Mouse (Mus musculus) gastrocnemius, postnatal 4 days (tissue): ENCODE measurements around the gene Ppp1r35. TPM values are rescaled to one million over a fixed set of nuclear protein-coding genes. Genes with fewer than 3 reads are reported as not detected.

Source experiments
- DNase-seq, 2 experiments: peaks; one replicate each; pipeline ENCODE4 v3.0.0; 2021 to 2022; ENCODE audit warnings: low spot score in 2 of 2, mixed read lengths in 2 of 2
- total RNA-seq, 2 experiments: library from RNA; stranded (reverse); gene quantifications; 2 replicates each; pipeline ENCODE4 v1.2.3; 2021

The Ppp1r35 gene
- total RNA-seq, 2 experiments from 2014 or later: 14.5 to 15.8 TPM

DNA sequence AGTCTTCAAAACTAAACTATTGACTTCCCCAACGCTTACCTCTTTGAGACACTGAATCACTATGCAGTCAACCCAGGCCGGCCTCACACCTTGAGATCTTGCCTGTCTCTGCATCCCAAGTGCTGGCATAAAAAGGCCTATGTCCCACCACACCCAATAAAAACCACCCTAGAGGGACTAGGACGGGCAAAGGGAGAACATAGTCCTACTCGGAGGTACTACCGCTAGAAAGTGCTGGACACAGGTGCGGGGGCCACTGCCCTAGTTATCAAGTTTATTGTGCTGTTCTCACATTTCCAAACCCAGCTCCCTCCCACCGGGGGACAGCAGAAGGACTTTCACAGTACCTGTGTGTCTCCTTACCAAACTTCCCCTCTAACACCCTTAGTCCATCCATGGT is 3.0 kb downstream of the Ppp1r35 start:
- no peak for DNase-seq

DNA sequence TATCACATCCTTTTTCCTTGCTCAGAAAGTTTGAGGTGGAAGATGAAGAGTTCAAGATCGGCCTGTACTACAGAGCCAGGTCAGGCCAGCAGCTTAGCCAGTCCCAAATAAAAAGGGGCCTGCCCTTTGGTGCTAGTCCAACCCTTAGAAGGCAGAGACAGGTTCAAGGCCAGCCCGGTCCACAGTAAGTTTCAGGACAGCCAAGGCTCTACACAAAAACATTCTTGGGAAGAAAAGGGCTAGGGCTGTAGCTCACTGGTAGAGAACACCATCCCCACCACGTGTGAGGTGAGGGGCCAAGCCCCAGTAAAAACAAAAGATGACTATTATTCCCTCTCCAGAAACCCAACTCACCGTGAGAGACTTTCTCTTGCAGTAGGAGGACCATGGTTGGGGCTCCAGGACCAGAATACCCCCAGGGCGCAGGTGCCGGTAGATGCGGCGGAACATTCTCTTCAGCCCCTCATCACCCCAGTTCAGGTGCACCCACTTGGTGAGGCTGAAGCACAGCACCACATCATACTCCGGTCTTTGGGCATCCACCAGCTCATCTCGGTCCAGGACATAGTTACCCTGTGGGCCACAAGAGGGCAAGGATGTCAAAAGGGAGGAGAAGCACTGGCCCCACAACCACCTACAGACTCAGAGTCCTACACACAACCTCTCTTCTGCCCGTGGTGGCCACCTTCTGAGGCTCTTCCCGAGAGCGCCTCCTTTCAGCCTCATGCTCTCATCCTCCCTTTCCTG is 4.3 kb downstream of the Ppp1r35 start:
- no peak for DNase-seq

DNA sequence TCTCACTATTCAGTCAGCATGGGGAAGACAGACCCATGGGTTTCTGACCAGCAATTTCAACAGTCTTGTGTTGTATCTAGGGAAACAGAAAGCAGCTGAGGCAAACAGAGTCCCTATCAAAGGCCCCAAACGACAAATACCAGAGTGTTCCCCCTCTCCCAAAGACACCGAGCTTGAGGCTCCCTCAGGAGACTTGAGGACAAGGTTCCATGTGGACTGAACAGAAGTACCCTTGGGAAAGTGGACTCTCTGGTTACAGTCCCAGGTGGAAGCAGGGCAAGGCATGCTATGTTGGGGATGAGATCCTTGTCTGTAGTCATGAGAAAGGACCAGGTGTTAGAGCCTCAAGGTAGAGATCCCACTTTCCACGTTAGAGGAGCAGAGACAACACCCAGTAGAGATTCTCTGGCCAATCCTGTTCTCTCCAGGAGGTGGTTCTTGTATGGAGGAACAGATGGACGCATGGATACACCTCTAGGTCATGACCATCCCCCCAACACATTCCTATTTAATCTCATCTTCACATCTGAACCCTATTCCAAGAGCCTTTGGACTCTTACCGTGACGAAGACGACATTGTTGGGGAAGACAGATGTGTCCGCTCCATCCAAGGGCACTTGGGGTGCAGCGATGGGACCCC is 5.4 kb downstream of the Ppp1r35 start:
- no peak for DNase-seq

DNA sequence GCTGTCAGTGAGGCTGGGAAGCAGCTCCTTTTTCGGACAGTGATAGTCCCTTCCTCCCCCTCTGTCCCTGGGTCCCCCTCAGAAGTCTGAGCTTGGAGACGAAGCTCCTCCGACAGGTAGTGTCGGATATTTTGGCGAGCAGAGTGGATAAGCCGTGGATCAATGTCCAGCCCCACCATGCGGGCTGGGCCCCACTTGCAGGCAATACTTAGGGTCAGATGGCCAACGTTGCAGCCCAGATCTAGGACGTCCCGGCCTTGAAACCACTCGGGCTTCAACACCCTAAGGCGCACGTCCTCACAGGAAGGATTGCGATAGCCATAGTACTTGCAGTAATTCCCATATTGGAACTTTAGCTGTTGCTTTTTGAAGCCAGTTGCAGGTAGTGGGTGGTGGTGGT is 5.9 kb downstream of the Ppp1r35 start:
- DNase-seq: no peak

DNA sequence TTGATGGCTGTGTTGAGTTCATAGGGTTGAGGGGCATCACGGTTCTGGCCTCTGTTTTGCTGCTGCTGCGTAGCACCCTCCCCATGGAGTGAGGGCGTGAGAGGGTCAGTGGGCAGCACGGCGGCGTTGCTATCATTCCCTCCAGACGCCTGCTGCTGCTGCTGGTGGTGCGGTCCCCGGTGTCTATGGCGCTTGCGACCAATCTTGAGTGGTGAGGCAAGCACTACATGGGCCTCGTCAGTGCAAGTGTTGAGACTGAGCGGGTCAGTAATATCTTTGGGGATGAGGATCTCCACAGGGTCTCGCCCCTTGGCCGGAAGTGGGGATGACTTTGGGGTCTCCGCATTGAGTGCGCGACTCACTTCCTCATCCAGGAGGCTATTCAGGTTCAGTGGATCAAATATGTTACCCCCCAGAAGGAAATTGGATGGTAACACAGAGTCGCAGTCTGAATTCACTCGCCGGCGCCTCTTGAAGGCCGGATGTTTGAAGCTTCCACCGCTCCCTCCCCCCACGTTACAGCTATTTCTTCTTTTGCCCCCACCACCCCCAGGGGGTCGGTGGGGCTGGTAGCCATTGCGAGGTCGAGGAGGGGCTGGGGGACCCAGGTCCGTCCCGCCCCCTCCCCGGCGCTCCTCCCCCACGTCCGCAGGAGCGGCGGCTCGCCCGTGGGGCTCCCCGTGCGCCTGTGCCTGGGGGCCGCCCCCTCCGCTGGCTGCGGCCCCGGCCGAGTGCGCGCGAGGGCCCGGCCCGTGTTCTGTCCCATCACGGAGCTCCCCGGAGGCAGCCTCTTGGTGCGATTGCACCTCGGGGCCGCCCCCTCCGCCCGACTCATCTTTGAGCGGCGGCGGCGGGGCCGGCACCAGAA is 6.7 kb downstream of the Ppp1r35 start:
- peak; percentile 55 to 65 for DNase-seq

DNA sequence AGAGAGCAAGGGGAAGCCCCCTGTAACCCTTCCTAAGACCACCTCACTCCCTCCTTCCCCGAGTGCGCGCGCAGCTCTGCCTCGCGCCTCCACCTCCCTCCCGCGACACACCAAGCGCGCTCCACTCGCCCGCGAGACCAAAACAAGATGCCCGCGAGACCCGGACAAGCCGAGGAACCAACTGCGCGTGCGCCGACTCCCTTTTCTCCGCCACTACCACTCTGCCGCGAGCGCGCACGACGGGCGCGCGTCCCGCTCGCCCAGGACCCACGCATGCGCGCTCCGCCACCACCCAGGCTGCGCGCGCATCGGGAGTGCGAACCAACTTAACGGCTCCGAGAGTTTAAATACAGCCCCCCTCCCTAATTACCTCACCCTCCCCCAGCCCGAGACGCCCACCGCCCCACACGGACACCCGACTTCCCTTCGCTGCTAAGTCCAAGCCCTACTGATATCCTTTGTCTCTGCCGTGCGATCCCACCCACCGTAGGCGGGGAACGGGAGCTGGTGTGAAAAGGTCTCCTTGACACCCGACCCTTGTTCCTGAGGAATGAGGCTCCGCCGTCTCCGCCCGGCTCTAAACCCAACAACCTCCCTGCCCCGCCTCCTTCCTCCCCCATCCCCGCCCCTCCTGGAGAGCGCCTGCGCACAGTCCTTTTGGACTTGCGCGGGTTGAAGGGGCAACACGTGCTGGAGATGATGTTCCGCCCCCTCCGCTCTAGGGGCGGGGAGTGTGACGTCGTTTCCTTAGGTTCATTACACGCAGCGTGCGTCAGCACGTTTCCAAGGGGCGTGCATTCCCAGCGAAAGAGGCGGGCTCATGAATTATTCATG is 7.7 kb downstream of the Ppp1r35 start:
- DNase-seq: peak; percentile 99

DNA sequence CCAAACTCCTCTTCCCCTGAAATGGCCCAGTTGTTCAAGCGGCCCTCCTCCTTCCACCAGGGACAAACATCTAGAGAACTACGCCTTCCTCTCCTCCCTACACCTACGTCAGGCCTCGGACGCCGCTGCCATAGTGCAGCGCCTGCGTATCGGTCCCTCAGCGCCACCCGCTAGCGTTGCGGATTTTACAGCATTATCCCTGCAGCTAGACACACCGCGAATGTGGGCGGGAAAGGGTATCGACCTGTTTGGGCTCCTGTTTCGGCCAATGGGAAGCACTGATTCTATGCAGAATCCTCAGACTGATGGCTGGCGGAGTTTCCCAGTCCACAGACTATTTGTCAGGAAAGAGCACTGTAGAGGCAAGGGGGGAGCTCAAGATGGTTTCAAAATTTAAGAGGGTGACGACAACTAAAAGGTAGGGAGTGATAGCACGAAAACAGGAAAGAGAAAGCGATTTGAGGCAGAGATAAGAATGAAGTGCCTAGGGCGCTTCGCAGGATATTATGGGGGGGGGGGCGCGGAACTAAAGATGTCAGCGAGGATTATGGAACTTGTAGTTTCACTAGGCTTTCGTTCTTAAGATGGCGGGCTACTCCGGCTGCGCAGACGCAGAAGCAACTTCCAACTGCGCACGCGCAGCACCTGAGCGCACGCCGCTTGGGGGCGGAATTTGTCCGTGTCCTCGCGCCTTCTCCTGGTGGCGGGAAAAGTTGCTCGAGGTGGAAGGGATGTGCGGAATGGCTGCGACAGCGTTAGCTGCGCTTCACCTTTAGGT is 8.7 kb downstream of the Ppp1r35 start, which contains the start of the genes Mepce and Zcwpw1:
Gene Mepce (minus strand): TSS at position 505 of the 778 bp plus-strand sequence.
Gene Zcwpw1 (plus strand): TSS at position 648 of the 778 bp plus-strand sequence.
- DNase-seq: peak; percentile 94

DNA sequence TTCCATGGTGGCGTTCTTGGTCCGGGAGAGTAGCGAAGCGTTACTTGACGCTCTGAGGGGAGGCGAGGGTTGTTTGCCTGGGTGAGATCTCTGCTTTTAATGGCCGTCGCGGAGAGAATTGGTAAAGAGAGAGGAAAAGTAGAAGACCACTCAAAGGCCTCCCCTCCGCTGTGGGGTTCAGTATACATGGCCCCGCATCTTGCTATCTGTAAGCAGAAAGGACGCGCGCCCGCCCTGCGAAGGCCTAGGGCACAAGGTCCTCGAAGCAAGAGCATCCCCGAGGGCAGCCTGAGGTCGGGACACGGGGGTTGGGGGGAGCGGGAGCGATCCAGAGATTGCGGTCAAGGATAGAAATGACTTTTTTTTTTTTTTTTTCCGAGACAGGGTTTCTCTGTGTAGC is 9.5 kb downstream of the Ppp1r35 start:
- DNase-seq: no peak

DNA sequence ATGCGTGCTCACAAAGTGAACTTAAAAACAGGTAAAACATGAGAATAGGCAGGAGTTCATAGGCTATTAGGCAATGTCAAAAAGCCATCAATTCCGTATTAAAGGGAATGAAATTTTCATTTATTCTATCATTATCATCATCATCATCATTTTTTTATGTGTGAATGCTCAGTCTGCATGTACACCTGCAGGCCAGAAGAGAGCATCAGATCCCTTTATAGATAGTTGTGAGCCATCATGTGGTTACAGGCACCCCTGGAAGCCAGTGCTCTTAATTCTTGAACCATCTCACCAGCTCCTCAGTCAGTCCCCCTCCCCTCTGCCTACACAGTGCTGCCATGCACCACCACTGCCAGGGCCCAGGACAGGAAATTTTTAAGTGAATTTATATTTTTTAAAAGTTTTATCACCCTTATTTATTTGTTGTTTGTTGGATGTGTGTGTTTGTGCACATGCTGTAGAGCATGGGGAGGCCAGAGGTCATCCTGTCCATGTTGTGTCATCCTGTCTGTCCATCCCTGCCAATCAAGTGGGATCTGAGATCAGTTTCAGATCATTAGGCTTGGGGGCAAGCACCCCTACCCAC is 10.4 kb downstream of the Ppp1r35 start:
- no peak for DNase-seq

DNA sequence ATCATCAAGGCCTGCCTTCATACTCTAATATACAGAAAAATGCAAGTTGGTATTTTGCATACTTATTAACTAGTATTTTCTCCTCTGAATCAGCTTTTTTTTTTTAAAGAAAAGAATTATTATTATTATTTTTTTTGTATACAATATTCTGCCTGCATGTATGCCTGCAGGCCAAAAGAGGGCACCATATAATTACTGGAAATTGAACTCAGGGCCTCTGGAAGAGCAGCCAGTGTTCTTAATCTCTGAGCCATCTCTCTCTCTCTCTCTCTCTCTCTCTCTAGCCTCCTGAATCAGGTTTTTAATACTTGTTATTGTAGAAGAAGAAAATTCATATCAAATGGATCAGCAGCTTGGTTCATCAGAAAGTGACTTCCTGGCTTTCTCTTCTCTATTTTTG is 12.9 kb downstream of the Ppp1r35 start:
- no peak for DNase-seq

DNA sequence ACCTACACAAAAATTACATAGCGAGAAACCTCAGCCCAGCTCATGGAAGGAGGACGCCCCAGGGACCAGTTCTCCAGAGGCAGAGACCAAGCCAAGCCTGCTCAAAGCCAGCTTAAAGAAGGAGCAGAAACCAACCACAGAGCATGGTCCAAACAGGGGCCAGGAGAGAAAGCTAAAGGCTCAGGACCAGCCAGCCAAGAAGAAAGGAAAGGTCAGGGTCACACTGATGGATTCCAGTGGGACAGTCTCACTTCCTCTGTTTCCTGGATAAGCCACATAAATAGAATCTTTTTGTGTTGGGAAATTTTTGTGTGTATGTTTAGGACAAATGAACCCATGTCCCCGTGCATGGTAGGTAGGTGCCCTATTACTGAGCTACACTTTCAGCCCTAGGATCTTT is 18.0 kb downstream of the Ppp1r35 start:
- no peak for DNase-seq

DNA sequence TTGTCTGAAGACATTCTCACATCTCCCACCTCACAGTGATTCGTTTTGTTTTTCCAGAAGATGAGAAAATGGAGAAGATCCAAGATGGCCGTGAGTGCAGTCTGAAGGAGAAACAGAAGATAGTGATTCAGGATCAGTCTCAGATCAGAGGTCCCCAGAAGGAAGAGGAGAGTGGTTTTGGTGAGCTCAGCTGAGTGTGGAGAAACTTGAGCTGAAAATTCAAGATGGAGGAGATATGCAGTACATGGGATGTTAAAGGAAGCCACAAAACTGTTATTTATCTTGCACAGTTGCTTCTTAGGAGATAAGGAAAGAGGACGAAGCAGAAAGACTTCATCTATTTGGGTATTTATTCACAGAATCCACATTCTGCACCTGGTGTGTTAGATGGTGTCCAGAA is 22.3 kb downstream of the Ppp1r35 start:
- DNase-seq: no peak

DNA sequence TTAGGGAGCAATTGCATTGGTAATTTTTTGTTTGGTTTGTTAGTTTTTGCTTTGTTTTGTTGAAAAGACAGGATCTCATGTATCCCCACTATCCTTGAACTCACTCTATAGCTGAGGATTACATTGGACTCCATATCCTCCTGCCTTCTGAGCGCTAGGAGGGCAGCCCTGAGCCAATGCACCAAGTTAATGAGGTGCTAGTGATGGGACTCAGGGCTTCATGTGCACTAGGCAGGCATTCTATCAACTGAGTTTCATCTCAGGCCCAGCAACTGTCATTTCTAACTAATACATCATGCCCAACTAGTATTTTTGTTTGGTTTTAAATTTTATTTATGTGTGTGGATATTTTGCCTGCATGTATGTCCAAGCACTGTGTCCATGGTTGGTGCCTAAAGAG is 27.5 kb downstream of the Ppp1r35 start:
- DNase-seq: no peak

DNA sequence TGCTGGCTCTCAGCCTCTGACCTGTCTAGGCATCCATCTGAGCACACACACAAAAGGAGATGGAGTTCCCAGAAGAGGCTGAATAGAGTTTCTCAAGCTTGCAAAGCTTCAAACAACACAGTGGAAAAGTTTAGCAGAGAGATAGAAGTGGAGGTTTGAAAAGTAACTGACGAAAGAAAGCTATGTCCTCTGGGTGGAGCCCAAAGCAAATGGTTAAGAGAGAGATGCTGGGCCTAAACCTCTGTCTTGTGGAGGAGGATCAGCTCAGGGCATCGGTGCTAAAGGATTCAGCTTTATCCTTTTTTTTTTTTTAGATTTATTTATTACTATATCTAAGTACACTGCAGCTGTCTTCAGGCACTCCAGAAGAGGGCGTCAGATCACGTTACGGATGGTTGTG is 29.7 kb downstream of the Ppp1r35 start:
- DNase-seq: no peak

DNA sequence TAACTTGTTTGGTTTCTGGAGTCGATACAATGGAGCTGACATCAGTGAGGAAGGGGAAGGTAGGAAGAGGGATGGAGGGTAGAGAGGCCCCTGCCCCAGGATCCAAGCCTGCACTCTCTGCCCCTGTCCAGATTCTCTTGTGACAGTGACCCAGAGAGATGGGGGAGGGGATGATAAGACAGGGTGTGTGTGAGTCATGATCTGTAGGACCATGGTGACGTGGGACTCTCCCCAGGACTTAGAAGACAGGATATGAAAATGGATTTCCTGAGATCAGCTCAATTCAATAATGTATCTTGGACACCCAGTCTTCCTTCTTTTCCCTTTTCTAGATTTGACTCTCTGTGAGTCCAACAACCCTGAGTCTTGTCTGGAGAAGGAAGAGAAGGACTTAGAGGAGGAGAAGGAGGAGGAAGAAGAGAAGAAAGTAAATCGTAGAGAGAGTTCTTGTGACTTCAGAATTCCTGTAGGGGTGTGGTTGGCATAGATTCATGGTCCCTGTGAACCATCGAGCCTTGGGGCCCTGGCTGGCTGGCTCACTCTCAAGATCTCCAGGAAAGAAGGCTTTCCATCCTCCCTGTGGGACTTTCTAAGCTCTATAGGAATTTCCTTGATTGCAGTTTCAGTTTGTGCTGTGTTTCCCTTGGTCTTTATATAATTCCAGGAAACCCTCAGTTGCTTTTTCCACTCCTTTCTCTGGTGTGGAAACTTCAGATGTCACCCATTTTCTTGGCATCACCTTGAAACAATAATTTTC is 39.0 kb downstream of the Ppp1r35 start:
- DNase-seq: no peak

DNA sequence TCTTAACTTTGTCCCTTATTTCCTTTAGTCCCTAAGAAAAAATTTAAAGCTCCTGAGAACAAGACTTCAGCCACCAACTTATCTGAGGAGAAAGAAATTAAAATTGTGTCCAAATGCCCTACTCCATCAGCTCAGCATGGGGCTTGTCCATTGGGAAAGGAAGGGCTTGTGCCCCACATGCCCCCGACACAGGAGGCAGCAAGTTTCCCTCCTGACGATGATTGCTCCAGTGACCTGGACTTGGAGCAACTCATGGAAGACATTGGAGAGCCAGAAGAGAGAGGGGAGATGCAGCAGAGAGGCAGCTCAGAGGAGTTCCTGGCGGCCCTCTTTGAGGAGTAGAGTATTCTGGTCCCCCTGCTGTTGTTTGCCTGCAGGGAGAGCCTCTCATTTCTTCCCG is 43.5 kb downstream of the Ppp1r35 start:
- no peak for DNase-seq

DNA sequence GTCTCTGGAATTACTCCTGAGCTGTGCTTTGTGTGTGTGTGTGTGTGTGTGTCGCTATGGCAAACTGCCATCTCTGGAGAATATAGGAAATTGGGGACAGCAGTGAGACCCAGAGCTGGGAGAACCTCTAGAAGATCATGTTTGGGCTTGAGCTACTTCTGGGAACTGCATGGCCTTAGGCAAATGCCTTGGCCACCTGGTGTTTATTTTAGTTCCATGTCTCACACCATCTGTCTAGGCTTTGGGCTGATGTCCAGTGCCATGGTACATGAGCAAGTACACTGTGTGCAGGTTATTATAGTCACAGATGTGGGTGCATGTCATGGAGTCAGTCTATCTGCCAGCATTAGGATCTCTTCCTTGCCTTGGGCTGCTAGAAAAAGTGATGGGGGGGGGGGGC is 44.0 kb downstream of the Ppp1r35 start:
- DNase-seq: peak in 1 of 2 experiments; percentile 11

DNA sequence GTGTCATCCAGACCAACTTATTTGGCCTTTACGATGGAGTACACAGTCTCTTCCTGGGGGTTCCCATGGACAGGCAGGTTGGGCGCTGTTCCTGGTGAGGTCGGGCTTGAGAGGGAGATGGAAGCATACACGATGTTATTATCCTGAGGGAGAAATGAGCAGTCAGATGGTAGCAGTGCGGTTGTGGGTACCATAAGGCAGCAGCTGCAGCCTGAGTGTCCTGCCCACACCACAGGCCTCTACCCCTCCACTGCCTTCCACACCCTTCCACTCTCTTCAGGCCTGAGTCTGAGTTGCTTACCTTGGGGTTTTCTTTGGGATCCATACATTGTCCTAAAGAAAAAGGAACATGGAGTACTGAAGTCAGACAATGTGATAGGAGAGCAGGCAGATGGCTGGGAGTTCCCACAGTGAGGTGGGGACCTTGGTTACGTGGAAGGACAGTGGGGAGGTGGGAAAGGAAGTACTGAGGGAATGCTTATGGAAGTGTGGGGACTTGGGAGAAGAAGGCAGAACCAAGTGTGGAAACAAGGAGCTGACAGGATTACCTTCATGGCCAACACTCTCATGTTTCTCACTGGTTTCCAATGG is 44.9 kb downstream of the Ppp1r35 start:
- DNase-seq: peak in 1 of 2 experiments; percentile 7

DNA sequence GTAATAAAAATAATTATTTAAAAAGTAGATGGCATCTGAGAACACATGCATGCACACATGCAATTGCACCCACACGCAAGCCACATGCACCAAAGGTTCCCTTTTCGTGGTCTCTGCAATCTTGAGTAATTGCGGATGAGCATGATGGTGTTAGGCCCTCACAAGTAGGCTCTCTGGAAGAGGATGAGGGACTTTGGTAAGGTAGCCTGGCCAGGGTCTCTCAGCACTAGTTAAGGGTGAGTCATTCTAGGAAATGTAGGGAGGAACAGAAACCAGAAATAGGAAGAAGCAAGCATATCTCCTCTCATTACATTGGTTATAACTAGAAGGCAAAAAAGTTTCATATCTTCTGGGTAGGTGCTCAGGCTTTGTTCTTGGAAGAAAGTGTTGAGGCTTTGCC is 46.4 kb downstream of the Ppp1r35 start:
- DNase-seq: peak in 1 of 2 experiments; percentile 7
